Mouse (Mus musculus): ENCODE measurements around the gene Speer4e.
"Not testable (repeated sequence)": the region's sequence is repeated elsewhere in the genome, so short reads cannot be mapped to it uniquely, and the experiment has no call there.

Gene Speer4e

DNA sequence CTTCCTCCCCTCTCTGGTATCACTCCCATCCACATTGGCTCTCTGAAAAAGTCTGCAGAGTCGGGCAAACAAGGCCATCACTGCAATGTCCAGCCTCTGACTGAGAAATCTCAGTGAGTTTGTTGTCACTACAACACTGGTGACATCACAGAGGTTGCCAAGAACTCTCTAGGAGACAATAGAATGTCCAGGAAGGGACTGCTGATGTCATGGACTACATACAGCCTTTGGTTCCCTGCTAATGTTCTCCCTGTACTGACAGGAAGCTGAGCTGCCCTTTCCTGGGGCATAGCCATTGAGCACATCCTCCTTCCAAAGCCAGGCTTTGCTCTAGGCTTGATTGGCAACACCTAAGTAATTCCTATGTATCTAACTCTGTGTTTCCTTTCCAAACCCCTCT, at the start of gene Speer4e:
Gene Speer4e (minus strand): TSS at position 101 of the 400 bp plus-strand sequence.
- DNase-seq, result not testable (repeated sequence)

DNA sequence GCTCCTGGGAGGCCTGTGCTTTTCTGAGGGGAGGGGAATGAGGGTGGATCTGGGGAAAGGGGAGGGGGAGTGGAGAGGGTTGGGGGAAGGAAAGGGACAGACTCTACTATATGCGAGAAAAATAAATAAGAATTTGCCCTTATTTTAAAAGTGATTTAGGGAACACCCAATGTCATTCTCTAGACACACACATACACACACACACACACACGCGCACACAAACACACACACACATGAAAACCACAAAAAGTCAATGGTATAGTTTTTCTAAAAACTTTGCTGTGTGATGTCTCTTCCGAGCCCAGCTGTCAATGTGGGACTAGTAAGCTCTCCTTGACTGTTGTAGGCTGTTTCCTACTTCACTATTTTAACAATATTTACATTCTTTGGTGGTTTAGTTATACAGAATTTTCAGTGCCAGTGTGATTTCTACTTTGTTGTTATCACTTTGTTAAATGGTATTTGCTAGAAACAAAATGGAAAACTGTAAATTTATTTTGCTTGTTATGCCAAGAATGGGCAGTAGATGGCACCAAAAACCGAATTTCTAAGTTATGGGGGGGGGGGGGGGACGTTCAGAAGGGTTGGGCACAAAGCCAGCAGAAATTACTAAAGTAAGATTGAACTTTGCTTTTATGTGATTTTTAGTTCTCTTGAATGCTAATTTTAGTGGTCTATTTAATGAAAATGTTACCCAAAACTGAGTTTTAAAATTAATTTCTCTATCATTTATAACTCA, 48.6 kb upstream of the Speer4e start:
- not testable (repeated sequence) for DNase-seq

DNA sequence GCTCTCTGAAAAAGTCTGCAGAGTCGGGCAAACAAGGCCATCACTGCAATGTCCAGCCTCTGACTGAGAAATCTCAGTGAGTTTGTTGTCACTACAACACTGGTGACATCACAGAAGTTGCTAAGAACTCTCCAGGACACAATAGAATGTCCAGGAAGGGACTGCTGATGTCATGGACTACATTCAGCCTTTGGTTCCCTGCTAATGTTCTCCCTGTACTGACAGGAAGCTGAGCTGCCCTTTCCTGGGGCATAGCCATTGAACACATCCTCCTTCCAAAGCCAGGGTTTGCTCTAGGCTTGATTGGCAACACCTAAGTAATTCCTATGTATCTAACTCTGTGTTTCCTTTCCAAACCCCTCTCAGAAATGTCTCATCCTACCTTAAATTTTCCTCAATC, 40.6 kb upstream of the Speer4e start, which contains the start of gene Gm10354:
Gene Gm10354 (minus strand): TSS at position 101 of the 400 bp plus-strand sequence.
- DNase-seq, result not testable (repeated sequence)

DNA sequence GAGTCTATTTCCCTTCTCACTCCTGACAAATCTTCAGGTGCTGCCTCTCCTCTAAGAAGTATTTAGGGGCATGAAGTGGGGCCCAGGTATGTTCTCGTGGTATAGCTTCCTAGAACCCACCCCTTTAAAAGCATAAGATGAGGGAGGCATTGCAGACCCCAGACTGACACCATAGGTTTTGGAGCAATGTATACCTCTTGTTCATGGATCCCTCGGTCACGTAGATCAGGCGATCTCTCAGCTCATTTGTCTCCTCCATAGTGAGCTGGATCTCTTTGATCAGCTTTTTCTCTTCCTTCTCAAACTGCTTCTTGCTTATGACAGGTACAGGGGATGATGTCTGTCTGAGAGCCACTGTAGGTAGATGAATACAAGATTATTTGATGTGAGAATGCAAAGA, 39.1 kb upstream of the Speer4e start:
- DNase-seq, result not testable (repeated sequence)

DNA sequence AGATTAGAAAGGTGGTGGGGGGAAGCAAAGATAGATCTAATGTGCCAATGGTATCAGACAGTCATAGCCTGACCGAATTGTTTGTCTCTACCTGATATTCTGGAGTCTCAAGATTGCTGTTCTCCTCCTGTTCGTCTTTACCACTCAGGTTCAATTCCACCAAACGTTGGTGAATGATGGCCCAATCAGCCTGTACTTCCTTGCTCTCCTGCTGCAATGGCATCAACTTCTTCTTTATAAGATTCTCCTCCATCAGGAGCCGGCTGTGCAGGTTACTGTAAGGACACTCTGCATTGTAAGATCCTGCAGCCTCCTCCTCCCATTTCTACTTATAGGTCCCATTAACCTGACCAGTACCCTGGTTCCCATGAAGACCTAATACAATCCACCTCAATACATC, 37.1 kb upstream of the Speer4e start:
- not testable (repeated sequence) for DNase-seq

DNA sequence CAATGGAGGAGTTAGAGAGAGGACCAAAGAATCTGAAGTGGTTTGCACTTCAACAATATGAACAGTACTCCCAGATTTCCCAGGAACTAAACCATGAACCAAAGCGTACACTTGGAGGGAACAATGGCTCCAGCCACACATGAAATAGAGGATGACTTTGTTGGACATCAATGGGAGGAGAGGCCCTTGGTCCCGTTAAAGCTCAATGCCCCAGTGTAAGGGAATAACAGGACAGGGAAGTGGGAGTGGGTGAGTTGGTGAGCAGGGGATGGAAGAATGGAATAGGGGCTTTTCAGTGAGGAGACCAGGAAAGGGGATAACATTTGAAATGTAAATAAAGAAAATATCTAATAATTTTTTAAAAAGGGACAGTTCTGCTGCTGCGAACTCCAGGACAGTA, 34.6 kb upstream of the Speer4e start:
- not testable (repeated sequence) for DNase-seq

DNA sequence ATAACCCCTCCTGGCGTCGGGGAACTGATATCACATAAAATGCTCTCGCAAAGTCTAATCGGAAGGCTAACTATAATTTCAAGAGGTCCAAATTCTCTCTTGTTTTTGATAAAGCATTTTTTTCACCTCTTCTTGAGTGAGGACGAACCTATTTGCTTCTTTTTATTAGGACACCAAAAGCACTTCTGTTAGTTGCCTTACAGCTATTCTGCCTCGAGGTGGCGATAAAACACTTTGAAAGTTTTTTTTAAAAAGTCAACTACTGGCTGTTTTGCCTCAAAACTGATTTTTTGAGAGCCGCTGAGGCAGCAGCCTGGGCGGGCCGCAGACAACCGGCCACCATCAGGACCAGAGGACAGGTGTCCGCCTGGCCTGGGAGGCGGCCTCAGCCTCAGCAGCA, 25.6 kb upstream of the Speer4e start:
- not testable (repeated sequence) for DNase-seq

DNA sequence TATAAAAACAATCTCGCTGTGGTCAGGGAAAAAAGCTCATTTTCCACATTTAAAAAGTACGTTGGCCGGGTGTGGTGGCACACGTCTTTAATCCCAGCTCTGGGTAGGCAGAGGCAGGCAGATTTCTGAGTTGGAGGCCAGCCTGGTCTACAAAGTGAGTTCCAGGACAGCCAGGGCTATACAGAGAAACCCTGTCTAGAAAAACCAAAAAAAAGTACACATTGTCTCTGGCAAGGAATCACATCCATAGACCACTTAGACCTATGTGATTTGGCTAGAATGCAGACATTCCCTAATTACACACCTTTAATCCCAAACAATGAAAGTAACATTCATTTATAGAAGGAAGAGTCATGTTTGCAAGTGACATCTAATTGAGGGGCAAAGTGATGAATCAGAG, 23.3 kb upstream of the Speer4e start:
- not testable (repeated sequence) for DNase-seq

DNA sequence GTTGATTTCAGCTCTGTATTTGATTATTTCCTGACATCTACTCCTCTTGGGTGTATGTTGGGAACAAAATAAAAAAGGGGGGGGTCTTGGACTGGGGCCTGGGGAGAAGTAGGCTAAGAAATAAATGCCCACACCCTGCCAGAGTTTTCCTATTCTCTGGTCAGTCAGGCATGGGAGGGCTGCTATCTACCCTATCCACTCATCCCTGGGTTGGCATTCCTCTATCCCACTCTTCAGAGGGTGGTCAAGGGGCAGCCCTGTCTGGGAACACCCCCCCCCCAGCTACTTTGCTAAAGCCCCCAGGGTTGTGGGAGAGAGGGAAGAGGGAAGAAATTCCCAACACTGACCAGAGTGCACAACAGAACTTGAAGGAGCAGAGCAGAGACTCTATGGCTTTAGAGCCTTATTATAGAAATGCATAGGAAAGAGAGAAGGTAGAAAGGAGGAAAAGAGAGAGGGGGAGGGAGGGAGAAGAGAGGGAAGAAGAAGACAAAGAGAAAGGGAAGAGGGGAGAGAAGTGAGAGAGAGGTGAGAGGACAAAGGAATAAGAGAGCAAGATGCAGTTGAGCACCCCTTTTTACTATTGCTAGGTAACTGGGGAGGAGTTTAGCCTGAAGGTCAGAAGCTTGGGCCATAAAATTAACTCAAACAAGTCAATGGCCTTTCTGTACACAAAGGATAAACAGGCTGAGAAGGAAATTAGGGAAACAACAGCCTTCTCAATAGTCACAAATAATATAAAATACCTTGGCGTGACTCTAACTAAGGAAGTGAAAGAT, 17.9 kb upstream of the Speer4e start:
- not testable (repeated sequence) for DNase-seq

DNA sequence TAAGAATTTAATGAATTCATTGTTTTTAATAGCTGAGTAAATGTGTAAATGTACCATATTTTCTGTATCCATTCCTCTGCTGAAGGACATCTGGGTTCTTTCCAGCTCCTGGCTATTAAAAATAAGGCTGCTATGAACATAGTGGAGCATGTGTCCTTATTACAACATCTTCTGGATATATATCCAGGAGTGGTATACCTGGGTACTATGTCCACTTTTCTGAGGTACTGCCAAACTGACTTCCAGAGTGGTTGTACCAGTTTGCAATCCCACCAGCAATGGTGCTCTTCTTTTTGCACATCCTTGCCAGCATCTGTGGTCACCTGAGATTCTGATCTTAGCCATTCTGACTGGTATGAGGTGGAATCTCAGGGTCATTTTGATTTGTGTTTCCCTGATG, 15.4 kb upstream of the Speer4e start:
- DNase-seq, result not testable (repeated sequence)

DNA sequence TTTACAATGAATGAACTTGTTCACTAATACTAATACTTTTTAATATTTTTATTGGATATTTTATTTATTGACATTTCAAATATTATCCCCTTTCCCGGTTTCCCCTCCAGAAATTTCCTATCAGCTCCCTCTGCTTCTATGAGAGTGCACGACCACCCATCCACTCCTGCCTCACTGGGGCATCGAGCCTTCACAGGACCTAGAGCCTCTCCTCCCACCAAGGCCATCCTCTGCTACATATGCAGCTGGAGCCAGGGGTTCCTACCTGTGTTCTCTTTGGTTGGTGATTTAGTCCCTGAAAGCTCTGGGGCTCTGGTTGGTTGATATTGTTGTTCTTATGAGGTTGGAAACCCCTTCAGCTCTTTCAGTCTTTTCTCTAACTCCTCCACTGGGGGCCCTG, 14.5 kb upstream of the Speer4e start:
- not testable (repeated sequence) for DNase-seq

DNA sequence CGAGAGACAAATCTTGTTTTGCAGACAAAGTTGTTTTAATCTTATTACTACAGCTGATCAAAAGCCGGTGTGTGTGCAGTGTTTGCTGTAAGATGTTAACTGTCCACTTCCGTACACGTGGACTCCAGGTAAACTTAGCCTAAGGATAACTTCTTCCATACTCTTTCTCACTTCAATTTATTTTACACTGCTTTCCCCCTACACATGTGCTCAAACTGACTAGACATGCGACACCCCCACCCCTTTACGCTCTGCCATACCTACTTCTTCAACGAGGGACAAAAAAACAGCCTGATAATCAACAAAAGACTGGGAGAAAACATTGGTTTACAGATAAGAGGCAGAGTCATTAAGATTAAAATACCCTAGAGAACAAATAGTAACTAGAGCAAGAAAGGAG, 13.6 kb upstream of the Speer4e start:
- DNase-seq, result not testable (repeated sequence)

DNA sequence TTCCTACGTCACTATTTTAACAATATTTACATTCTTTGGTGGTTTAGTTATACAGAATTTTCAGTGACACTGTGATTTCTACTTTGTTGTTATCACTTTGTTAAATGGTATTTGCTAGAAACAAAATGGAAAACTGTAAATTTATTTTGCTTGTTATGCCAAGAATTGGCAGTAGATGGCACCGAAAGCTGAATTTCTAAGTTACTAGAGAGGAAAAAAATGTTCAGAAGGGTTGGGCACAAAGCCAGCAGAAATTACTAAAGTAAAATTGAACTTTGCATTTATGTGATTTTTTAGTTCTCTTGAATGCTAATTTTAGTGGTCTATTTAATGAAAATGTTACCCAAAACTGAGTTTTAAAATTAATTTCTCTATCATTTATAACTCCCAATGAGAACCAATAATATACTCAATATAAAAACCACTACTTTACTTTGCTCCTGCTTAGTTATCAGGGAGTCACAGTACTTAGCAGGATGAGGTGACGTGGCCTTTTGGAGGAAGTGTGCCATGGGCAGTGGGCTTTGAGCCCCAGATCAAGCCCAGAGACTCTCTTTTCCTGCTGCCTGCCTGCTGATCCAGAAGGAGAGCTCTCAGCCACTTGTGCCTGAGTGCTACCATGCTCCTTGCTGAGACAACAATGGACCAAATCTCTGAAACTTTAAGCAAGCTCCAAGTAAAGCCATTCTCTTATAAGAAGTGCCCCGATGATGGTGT, 9.4 kb upstream of the Speer4e start:
- DNase-seq, result peak in 1 of 2 experiments; percentile 9

DNA sequence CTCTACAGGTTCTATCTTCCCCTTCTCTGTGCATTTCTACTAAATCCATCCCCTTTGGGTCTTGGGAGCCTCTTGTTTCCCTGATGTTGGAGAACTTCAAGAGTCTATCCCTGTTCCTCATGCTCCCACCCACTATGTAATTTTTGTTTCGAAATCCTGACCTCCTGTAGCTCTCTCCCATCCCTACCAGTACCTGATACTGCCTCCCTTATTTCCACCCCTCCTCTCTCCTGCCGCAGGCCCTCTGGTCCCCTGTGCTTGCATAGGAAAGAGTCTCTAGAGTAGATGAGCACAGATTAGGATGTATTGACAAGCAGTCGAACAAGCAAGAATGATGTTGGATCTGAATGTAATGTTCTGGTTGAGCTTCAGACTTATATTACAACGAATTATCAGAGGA, 7.3 kb upstream of the Speer4e start:
- DNase-seq, result not testable (repeated sequence)

DNA sequence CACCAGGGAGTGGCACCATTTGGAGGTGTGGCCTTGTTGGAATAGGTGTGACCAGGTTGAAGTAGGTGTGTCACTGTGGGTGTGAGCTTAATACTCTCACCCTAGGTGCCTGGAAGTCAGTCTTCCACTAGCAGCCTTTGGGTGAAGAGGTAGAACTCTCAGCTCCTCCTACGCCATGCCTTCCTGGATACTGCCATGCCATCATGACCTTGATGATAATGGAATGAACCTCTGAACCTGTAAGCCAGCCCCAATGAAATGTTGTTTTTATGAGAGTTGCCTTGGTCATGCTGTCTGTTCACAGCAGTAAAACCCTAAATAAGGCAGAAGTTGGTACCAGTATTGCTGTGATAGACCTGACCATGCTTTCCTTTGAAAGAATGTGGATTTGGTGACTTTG, 2.8 kb upstream of the Speer4e start:
- DNase-seq, result not testable (repeated sequence)

DNA sequence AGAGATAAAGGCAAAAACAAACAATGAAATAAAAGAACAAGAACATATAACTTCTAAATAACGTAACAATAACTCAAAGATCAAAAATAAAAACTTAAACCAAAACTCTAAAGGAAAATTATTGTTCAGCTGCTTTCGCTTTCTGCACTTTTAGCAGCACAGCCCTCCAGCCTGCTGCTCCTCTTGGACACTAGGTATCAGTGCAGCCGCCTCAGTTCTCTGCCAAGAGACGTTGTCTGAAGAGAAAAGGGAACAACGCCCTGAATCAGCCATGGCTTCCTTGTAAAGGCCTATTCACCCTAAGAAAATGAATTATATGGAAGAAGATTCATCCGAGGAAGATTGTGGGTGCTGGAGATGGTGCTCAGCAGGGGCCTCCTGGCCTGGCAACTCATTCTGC, 4.5 kb downstream of the Speer4e start:
- not testable (repeated sequence) for DNase-seq

DNA sequence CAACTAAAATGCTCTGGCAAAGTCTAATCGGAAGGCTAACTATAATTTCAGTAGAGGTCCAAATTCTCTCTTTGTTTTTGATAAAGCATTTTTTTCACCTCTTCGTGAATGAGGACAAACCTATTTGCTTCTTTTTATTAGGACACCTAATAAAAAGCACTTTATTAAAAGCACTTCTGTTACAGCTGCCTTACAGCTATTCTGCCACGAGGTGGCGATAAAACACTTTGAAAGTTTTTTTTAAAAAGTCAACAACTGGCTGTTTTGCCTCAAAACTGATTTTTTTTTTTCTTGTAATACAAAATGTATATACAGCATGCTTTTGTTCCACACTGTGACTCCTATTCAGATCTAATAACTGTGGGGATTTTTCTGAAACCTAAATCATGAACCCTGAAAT, 11.2 kb downstream of the Speer4e start:
- DNase-seq, result peak in 1 of 2 experiments; percentile 6

DNA sequence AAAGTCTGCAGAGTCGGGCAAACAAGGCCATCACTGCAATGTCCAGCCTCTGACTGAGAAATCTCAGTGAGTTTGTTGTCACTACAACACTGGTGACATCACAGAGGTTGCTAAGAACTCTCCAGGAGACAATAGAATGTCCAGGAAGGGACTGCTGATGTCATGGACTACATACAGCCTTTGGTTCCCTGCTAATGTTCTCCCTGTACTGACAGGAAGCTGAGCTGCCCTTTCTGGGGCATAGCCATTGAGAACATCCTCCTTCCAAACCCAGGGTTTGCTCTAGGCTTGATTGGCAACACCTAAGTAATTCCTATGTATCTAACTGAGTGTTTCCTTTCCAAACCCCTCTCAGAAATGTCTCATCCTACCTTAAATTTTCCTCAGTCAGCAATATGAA, 23.4 kb downstream of the Speer4e start, which contains the start of gene Gm9758:
Gene Gm9758 (minus strand): TSS at position 101 of the 400 bp plus-strand sequence.
- DNase-seq, result not testable (repeated sequence)

DNA sequence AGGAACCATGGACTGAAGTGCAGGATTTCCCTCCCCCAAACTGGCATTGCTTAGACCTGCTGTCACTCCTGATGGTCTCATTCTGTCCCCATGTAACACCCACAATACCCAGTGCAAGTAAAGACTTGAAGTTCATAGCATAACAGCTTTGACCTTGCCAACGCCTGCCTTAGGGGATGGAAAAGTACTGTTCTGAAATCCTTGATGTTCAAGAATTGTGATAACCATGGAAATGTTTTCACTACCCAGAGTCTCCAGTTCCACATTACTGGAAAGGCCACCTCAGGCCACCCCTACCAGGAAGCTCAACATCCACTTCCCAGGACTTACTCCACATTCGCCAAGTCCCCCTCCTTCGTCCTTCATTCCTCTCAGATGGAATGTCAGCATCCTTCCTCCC, 23.9 kb downstream of the Speer4e start:
- peak; percentile 41 to 50 for DNase-seq

DNA sequence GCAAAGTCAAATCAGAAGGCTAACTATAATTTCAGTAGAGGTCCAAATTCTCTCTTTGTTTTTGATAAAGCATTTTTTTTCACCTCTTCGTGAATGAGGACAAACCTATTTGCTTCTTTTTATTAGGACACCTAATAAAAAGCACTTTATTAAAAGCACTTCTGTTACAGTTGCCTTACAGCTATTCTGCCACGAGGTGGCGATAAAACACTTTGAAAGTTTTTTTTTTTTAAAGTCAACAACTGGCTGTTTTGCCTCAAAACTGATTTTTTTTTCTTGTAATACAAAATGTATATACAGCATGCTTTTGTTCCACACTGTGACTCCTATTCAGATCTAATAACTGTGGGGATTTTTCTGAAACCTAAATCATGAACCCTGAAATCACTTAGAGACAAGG, 34.7 kb downstream of the Speer4e start:
- DNase-seq, result not testable (repeated sequence)

DNA sequence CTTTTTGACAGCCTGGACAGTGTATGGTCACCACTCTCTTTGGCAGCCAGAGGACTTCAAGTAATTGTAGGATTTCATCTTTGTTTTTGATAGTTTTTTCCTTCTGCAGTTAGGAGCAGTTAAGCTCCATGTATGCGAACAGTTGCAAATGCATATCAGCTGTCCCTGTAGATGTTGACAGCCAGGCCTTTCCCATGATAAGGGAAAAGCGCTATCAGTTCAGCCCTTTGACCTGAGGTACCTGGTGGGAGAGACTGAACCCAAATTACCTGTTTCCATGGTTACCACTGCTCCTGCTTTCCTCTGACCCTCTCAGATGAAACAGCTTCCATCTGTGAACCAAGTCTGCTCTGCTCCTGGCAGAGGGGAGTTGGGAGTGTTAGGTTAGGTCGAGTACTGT, 46.0 kb downstream of the Speer4e start:
- no peak for DNase-seq

DNA sequence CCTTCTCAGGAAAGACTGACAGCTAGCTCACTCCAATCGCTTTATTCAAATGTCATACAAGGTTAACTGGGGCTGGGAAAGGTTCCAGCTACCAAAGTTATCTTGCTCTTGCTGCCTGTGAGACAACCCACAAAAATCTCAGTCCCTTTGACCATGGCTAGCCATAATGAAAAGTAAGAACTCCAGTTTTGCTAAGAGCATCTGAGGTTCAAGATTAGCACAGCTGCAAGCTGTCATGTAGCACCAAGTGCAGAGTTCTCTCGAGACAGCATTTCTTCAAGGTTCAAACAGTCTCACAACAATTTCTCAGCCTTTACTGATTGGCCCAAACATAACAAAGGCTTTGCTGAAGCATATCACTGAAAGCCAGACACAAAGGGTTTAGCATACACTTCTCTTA, 52.9 kb downstream of the Speer4e start:
- not testable (repeated sequence) for DNase-seq
